Mouse (Mus musculus): Measurements from ENCODE around the gene Chn2. TPM values are rescaled to one million over a fixed set of nuclear protein-coding genes. Genes with fewer than 3 reads are reported as not detected.

The Chn2 gene
- total and polyA plus RNA-seq, 3 experiments, result not detected

- Histone ChIP-seq H3K9me3 (replicated peaks; ENCODE audit: insufficient read depth, low read length) (no peaks in the 10 kb centered on the region), H3K27ac (ENCODE audit: control insufficient read depth, low read depth, low read length) (no peak overlapping the region), H3K36me3 (ENCODE audit: control insufficient read depth in 1 of 2, insufficient read depth in 2 of 2, low read length in 2 of 2) (no peaks in the 10 kb centered on the region), H3K79me2 (ENCODE audit: control insufficient read depth, insufficient read depth, low read length, poor library complexity) (no peaks in the 10 kb centered on the region), H3K4me1 (ENCODE audit: control insufficient read depth in 1 of 2, insufficient read depth in 2 of 2, low read length in 2 of 2) (no peaks in the 10 kb centered on the region), H3K9ac (ENCODE audit: control insufficient read depth, low read depth, low read length, poor library complexity, severe bottlenecking) (no peak overlapping the region), H3K4me3 (ENCODE audit: control insufficient read depth in 1 of 2, insufficient read depth in 1 of 2, low read depth in 2 of 2, low read length in 2 of 2) (no peak overlapping the region), H3K27me3 (ENCODE audit: control insufficient read depth in 1 of 2, insufficient read depth in 2 of 2, low read length in 2 of 2) (no peaks in the 10 kb centered on the region)
- no peak for DNase-seq (ENCODE audit: low read depth, low spot score)
- TF ChIP-seq HCFC1 (IDR thresholded peaks at IDR 0.05; ENCODE audit: low read depth, low read length) (no peak), MEF2A (IDR thresholded peaks at IDR 0.05; ENCODE audit: extremely low read depth, insufficient replicate concordance, low read depth, low read length, poor library complexity, severe bottlenecking) (no peak), RAD21 (IDR thresholded peaks at IDR 0.05; ENCODE audit: low read depth, low read length) (no peak), POLR2AphosphoS2 (IDR thresholded peaks at IDR 0.05; ENCODE audit: low read length) (no peak), ZC3H11A (IDR thresholded peaks at IDR 0.05; ENCODE audit: low read depth, low read length) (no peak), MAX (IDR thresholded peaks at IDR 0.05; ENCODE audit: low read length) (no peak)
Observed at GRCm38 (mm10) chr6:54165246-54165645, 125.9 kb downstream of the Chn2 start.

- no peaks in the 10 kb centered on the region for H3K4me1 ChIP-seq (ENCODE audit: control insufficient read depth in 1 of 2, insufficient read depth in 2 of 2, low read length in 2 of 2)
- no peaks in the 10 kb centered on the region for H3K9me3 ChIP-seq (replicated peaks; ENCODE audit: insufficient read depth, low read length)
- no peak for DNase-seq (ENCODE audit: low read depth, low spot score)
- H3K36me3 ChIP-seq (ENCODE audit: control insufficient read depth in 1 of 2, insufficient read depth in 2 of 2, low read length in 2 of 2), result no peaks in the 10 kb centered on the region
- H3K9ac ChIP-seq (ENCODE audit: control insufficient read depth, low read depth, low read length, poor library complexity, severe bottlenecking), result no peak overlapping the region
- TF ChIP-seq USF2 (IDR thresholded peaks at IDR 0.05; ENCODE audit: borderline replicate concordance in 1 of 2, insufficient read depth in 1 of 2, low read depth in 1 of 2, low read length in 2 of 2), result no peak
- TF ChIP-seq MAFK (IDR thresholded peaks at IDR 0.05; ENCODE audit: borderline replicate concordance, low read depth, low read length), result no peak
- no peak for TF ChIP-seq POLR2AphosphoS2 (IDR thresholded peaks at IDR 0.05; ENCODE audit: low read length)
- no peak for TF ChIP-seq MAX (IDR thresholded peaks at IDR 0.05; ENCODE audit: low read length)
- no peak for TF ChIP-seq RAD21 (IDR thresholded peaks at IDR 0.05; ENCODE audit: low read depth, low read length)
- TF ChIP-seq ETS1 (IDR thresholded peaks at IDR 0.05; ENCODE audit: low read depth, low read length), result no peak
- TF ChIP-seq HCFC1 (IDR thresholded peaks at IDR 0.05; ENCODE audit: low read depth, low read length), result no peak
- no peak for TF ChIP-seq E2F4 (IDR thresholded peaks at IDR 0.05; ENCODE audit: borderline replicate concordance, low read depth, low read length)
- no peak for TF ChIP-seq UBTF (IDR thresholded peaks at IDR 0.05; ENCODE audit: borderline replicate concordance, insufficient read depth, low read depth, low read length)
- no peak for TF ChIP-seq POLR2A (IDR thresholded peaks at IDR 0.05; ENCODE audit: control insufficient read depth in 1 of 2, insufficient read depth in 1 of 2, low read depth in 1 of 2, low read length in 2 of 2, poor library complexity in 1 of 2)
- TF ChIP-seq CHD1 (IDR thresholded peaks at IDR 0.05; ENCODE audit: low read depth, low read length), result no peak
- no peaks in the 10 kb centered on the region for H3K27me3 ChIP-seq (ENCODE audit: control insufficient read depth in 1 of 2, insufficient read depth in 2 of 2, low read length in 2 of 2)
- H3K4me3 ChIP-seq (ENCODE audit: control insufficient read depth in 1 of 2, insufficient read depth in 1 of 2, low read depth in 2 of 2, low read length in 2 of 2), result no peak overlapping the region
- no peaks in the 10 kb centered on the region for H3K79me2 ChIP-seq (ENCODE audit: control insufficient read depth, insufficient read depth, low read length, poor library complexity)
- no peak overlapping the region for H3K27ac ChIP-seq (ENCODE audit: control insufficient read depth, low read depth, low read length)
Observed at GRCm38 (mm10) chr6:54165863-54166262, 126.5 kb downstream of the Chn2 start.

- Histone ChIP-seq H3K4me1 (ENCODE audit: control insufficient read depth in 1 of 2, insufficient read depth in 2 of 2, low read length in 2 of 2) (no peaks in the 10 kb centered on the region), H3K9ac (ENCODE audit: control insufficient read depth, low read depth, low read length, poor library complexity, severe bottlenecking) (no peak overlapping the region), H3K27me3 (ENCODE audit: control insufficient read depth in 1 of 2, insufficient read depth in 2 of 2, low read length in 2 of 2) (no peaks in the 10 kb centered on the region), H3K9me3 (replicated peaks; ENCODE audit: insufficient read depth, low read length) (no peaks in the 10 kb centered on the region), H3K27ac (ENCODE audit: control insufficient read depth, low read depth, low read length) (no peak overlapping the region), H3K36me3 (ENCODE audit: control insufficient read depth in 1 of 2, insufficient read depth in 2 of 2, low read length in 2 of 2) (no peaks in the 10 kb centered on the region), H3K4me3 (ENCODE audit: control insufficient read depth in 1 of 2, insufficient read depth in 1 of 2, low read depth in 2 of 2, low read length in 2 of 2) (no peak overlapping the region), H3K79me2 (ENCODE audit: control insufficient read depth, insufficient read depth, low read length, poor library complexity) (no peaks in the 10 kb centered on the region)
- TF ChIP-seq GABPA (IDR thresholded peaks at IDR 0.05; ENCODE audit: low read depth, low read length) (no peak), MYB (IDR thresholded peaks at IDR 0.05; ENCODE audit: low read depth, low read length) (no peak), RAD21 (IDR thresholded peaks at IDR 0.05; ENCODE audit: low read depth, low read length) (no peak), TCF12 (IDR thresholded peaks at IDR 0.05; ENCODE audit: low read depth, low read length) (no peak), HCFC1 (IDR thresholded peaks at IDR 0.05; ENCODE audit: low read depth, low read length) (no peak), KAT2A (conservative IDR thresholded peaks at IDR 0.05; ENCODE audit: low read depth, low read length) (no peak), ZC3H11A (IDR thresholded peaks at IDR 0.05; ENCODE audit: low read depth, low read length) (no peak)
- no peak for DNase-seq (ENCODE audit: low read depth, low spot score)
Observed at GRCm38 (mm10) chr6:54166991-54167546, 127.7 kb downstream of the Chn2 start.
